Mouse (Mus musculus) duodenum, adult 2 months (tissue): Measurements from ENCODE around the gene Prl3a1. TPM values are rescaled to one million over a fixed set of nuclear protein-coding genes. Genes with fewer than 3 reads are reported as not detected.

ENCODE experiments used
- polyA plus RNA-seq: library from polyadenylated mRNA; depleted of rRNA; stranded (reverse); fragments of >200 nt; gene quantifications from 2 replicates; pipeline ENCODE4 v1.2.3, GENCODE M21; 2012; ENCODE audit warnings: low replicate concordance; rRNA removed

The Prl3a1 gene
- polyA plus RNA-seq, result not detected in 2 replicates

GRCm38 (mm10) chr13:27259136-27259535, at the start of gene Prl3a1:
Gene Prl3a1 (plus strand): TSS chr13:27259436.

GRCm38 (mm10) chr13:27241547-27241946, 17.7 kb upstream of the Prl3a1 start, which contains the start of gene Prl3b1:
Gene Prl3b1 (plus strand): TSS chr13:27241847.

GRCm38 (mm10) chr13:27312334-27313225, 53.3 kb downstream of the Prl3a1 start, which contains the start of gene Prl6a1:
Gene Prl6a1 (plus strand): TSS chr13:27312627.

Other genes with a start within 250 kb of the Prl3a1 start
- not detected in 2 replicates for gene Prl, start 201.9 kb upstream of the Prl3a1 start, polyA plus RNA-seq
- not detected in 2 replicates for gene Prl3d1, start 165.2 kb upstream of the Prl3a1 start, polyA plus RNA-seq
- gene Prl3d2, start 137.7 kb upstream of the Prl3a1 start, polyA plus RNA-seq, result not detected in 2 replicates
- gene Prl3d3, start 102.6 kb upstream of the Prl3a1 start, polyA plus RNA-seq, result not detected in 2 replicates
- gene Prl3c1, start 62.8 kb upstream of the Prl3a1 start, polyA plus RNA-seq, result not detected in 2 replicates
- gene Prl3b1, start 17.6 kb upstream of the Prl3a1 start, polyA plus RNA-seq, result not detected in 2 replicates
- 0.13 TPM in 1 of 2 replicates, not detected in the other for gene Prl6a1, start 53.2 kb downstream of the Prl3a1 start, polyA plus RNA-seq
- not detected in 2 replicates for gene Prl8a2, start 86.2 kb downstream of the Prl3a1 start, polyA plus RNA-seq
- gene Prl2b1, start 131.4 kb downstream of the Prl3a1 start, polyA plus RNA-seq, result not detected in 2 replicates
- not detected in 2 replicates for gene Prl8a6, start 179.3 kb downstream of the Prl3a1 start, polyA plus RNA-seq